Mouse (Mus musculus) kidney, adult 2 months (tissue): ENCODE measurements at regions not wholly inside any gene's neighbourhood (a gene's known extent, or its start where the extent isn't known, plus 50 kb on each side); places are given as distances from the start of the nearest gene placed in this dataset.
A peak's percentile ranks its signal among the peaks of the same experiment; 100 is the strongest.

Experiments used
- DNase-seq: peaks from one replicate; pipeline ENCODE4 v3.0.0; 2021
- H3K27ac ChIP-seq: fragments of 200-500 bp; 2 replicates; pipeline ENCODE4 v1.5.1; 2012; ENCODE audit warnings: low read depth, low read length, control low read depth, inconsistent platforms; ENCODE audit not compliant: insufficient read depth
- H3K27me3 ChIP-seq: fragments of 200-500 bp; replicated peaks from 2 replicates; pipeline ENCODE4 v1.6.1; 2012; ENCODE audit warnings: mild to moderate bottlenecking, moderate library complexity, low read length, inconsistent platforms; ENCODE audit not compliant: control insufficient read depth, insufficient read depth
- H3K36me3 ChIP-seq: fragments of 200-500 bp; 2 replicates; pipeline ENCODE4 v1.6.1; 2012; ENCODE audit warnings: mild to moderate bottlenecking, moderate library complexity, low read length, inconsistent platforms; ENCODE audit not compliant: control insufficient read depth, insufficient read depth
- H3K4me1 ChIP-seq: fragments of 200-500 bp; 2 replicates; pipeline ENCODE4 v1.6.1; 2011; ENCODE audit warnings: low read length; ENCODE audit not compliant: control insufficient read depth, insufficient read depth
- H3K4me3 ChIP-seq: fragments of 200-500 bp; 2 replicates; pipeline ENCODE4 v1.5.1; 2011; ENCODE audit warnings: mild to moderate bottlenecking, low read depth, low read length, control low read depth; ENCODE audit not compliant: insufficient read depth
- CTCF ChIP-seq: fragments of 200-500 bp; conservative IDR thresholded peaks from 2 replicates; pipeline ENCODE4 v1.5.1; 2011; ENCODE audit warnings: low read depth, mild to moderate bottlenecking, control low read depth, low read length, moderate library complexity, mixed read lengths; ENCODE audit not compliant: insufficient read depth, insufficient read length
- POLR2A ChIP-seq: fragments of 200-500 bp; IDR thresholded peaks from one replicate; pipeline ENCODE4 v1.6.1; 2011; ENCODE audit warnings: low read depth, low read length, control low read depth
- WGBS: fragments of 180-500 bp; shearing (Covaris S2); methylation state at CpG from one replicate; pipeline ENCODE4 v1.1.7; 2018; 5-methylcytosine and 5-hydroxymethylcytosine counted together

DNA sequence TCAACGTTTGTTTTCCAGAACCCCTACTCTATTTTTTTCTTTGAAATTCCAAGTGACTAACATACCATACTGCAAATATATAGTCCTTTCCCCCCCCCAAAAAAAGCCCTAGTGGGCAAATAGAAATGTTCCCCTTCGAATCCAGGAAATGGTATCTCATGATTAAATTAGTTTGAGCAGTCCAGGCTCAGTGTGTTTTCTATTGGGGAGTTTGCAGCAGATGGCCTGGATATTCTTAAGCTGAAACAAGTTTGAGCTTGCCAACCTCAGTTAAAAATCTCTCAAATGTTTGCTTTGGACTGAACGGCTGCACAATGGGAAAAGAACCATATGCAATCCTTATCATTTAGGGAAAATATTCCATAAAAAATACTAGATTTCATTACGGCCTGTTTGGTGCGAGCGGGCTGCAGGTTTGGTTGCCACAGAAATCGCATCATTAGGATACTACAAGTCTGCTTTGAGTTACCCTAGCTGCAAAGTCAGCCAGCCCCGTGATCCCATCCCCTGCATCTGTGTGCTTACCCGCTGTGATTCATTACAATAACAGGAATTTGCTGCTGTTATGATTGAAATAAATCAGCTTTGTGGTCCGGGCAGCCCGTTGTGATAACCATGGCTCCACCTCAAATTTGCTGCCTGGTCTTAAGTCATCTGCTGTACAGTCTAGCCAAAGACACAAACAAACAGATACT is 227.2 kb upstream of the Zfp637 start:
- Histone ChIP-seq H3K4me3 (no peak overlapping the region), H3K27ac (no peak overlapping the region), H3K36me3 (no peaks in the 10 kb centered on the region), H3K27me3 (no peaks in the 10 kb centered on the region), H3K4me1 (peaks cover 10% of the 10 kb centered on the region; the same call in 1 of the 2 replicates)
- 72% methylated on average over 11 of the region's 11 CpGs for WGBS
- TF ChIP-seq CTCF (no peak), POLR2A (no peak)
- DNase-seq = peak; percentile 44

- peaks cover 10% of the 10 kb centered on the region; the same call in 1 of the 2 replicates for H3K4me1 ChIP-seq
- H3K4me3 ChIP-seq = no peak overlapping the region
- no peak for TF ChIP-seq POLR2A
- TF ChIP-seq CTCF = no peak
- no peak overlapping the region for H3K27ac ChIP-seq
- H3K27me3 ChIP-seq = no peaks in the 10 kb centered on the region
- H3K36me3 ChIP-seq = no peaks in the 10 kb centered on the region
- 86% methylated on average over 6 of the region's 6 CpGs for WGBS
- DNase-seq = no peak
Observed at GRCm38 (mm10) chr6:117614386-117614785, 226.6 kb upstream of the Zfp637 start.

DNA sequence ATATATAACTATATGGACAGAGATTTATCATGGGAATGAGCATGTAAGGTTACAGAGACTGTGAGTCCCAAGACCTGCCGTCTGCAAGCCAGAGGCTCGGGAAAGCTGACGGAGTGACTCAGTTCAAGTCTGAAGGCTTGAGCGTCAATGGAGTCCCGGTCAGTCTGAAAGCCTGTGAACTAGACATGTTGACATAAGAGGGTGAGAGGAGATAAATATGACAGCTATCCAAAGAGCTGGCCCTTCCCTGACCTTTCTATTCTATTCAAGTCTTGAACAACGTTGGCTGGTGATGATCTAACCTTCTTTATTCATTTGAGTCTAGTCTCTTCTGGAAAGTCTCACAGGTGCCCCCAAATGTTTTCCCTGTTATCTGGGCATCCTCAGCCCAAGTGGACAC is 223.8 kb upstream of the Zfp637 start:
- H3K27me3 ChIP-seq = no peaks in the 10 kb centered on the region
- no peak overlapping the region for H3K4me3 ChIP-seq
- 82% methylated on average over 6 of the region's 6 CpGs for WGBS
- TF ChIP-seq CTCF (no peak), POLR2A (no peak)
- H3K36me3 ChIP-seq = no peaks in the 10 kb centered on the region
- no peak for DNase-seq
- peaks cover 4% of the 10 kb centered on the region; the same call in 1 of the 2 replicates for H3K4me1 ChIP-seq
- H3K27ac ChIP-seq = no peak overlapping the region

- Histone ChIP-seq H3K4me3 (no peak overlapping the region), H3K27me3 (no peaks in the 10 kb centered on the region), H3K4me1 (peaks cover 2% of the 10 kb centered on the region; the same call in 1 of the 2 replicates), H3K27ac (no peak overlapping the region), H3K36me3 (no peaks in the 10 kb centered on the region)
- DNase-seq = no peak
- TF ChIP-seq CTCF (no peak), POLR2A (no peak)
- WGBS = 84% methylated on average over 4 of the region's 4 CpGs
Observed at GRCm38 (mm10) chr6:117617951-117618350, 223.0 kb upstream of the Zfp637 start.

DNA sequence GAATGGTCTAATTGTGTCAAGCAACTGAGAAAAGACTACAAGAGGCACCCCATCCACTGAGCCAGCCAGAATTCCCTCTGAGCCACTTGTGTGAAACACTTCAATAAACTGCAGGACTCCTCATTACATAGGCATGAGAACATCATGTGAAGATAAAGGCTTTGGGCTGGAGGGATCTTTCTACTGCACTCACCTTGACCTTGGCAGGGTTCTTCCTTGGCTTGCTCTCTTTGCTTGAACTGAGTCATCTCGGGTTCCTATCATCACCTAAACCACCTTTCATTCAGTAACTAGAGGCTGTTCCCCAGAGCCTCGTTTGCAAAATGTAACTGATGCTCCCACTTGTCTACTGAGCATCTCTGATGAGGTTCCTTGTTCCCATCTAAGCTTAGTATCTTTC is 221.4 kb upstream of the Zfp637 start:
- H3K27me3 ChIP-seq = no peaks in the 10 kb centered on the region
- no peak for DNase-seq
- TF ChIP-seq CTCF = no peak
- no peak for TF ChIP-seq POLR2A
- no peaks in the 10 kb centered on the region for H3K4me1 ChIP-seq
- no peak overlapping the region for H3K27ac ChIP-seq
- H3K4me3 ChIP-seq = no peak overlapping the region
- no peaks in the 10 kb centered on the region for H3K36me3 ChIP-seq
- WGBS = 65% methylated on average over 2 of the region's 2 CpGs

GRCm38 (mm10) chr6:117622446-117622845 is 218.5 kb upstream of the Zfp637 start:
- H3K36me3 ChIP-seq = no peaks in the 10 kb centered on the region
- no peaks in the 10 kb centered on the region for H3K27me3 ChIP-seq
- no peak overlapping the region for H3K27ac ChIP-seq
- no peak overlapping the region for H3K4me3 ChIP-seq
- DNase-seq = no peak
- H3K4me1 ChIP-seq = no peaks in the 10 kb centered on the region
- TF ChIP-seq CTCF = no peak
- TF ChIP-seq POLR2A = no peak
- 77% methylated on average over 6 of the region's 6 CpGs for WGBS

DNA sequence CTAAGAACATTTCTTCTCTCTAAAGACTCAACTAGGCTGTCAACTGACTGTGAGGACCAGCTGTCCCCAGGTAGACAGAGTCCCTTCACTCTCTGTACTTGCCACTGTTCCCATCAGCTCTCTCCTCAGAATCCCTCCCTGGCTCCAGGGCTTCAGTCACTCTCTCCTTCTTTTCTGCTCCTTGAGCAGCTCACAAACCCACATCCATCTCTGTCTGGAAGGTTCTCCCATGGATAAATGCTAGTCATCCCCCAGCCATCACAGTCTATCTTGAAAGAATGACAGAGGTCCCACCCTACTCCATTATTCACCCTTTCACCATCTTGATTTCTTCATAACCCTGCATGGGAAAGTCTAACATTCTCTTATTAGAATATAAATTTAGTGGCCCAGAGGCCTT is 218.0 kb upstream of the Zfp637 start:
- Histone ChIP-seq H3K36me3 (no peaks in the 10 kb centered on the region), H3K4me3 (no peak overlapping the region), H3K27ac (no peak overlapping the region), H3K27me3 (no peaks in the 10 kb centered on the region), H3K4me1 (no peaks in the 10 kb centered on the region)
- DNase-seq = no peak
- no peak for TF ChIP-seq CTCF
- no peak for TF ChIP-seq POLR2A
